Mouse (Mus musculus) heart, postnatal 25 days (tissue): ENCODE measurements around the gene Trappc10. TPM values are rescaled to one million over a fixed set of nuclear protein-coding genes. Genes with fewer than 3 reads are reported as not detected.
A peak's percentile ranks its signal among the peaks of the same experiment; 100 is the strongest.

Experiments used
- DNase-seq: peaks from one replicate; pipeline ENCODE4 v3.0.0; 2022; ENCODE audit warnings: low spot score
- intact Hi-C: fragments of 180-260 bp; cut with DNase I; formaldehyde crosslinking; loops from one replicate; pipeline ENCODE4 v1.15.1; 2025
- total RNA-seq, 2 experiments: library from RNA; stranded (reverse); gene quantifications; 2 replicates each; pipeline ENCODE4 v1.2.3; 2021

Gene Trappc10
- total RNA-seq, 2 experiments from 2014 or later = 40.2 to 44.4 TPM

GRCm38 (mm10) chr10:78260322-78260721 lies 15.9 kb upstream of the Trappc10 start:
- no peak for DNase-seq
- intact Hi-C loops = no loop called here

GRCm38 (mm10) chr10:78259702-78260101 lies 15.3 kb upstream of the Trappc10 start:
- intact Hi-C loops = no loop called here
- DNase-seq = no peak

GRCm38 (mm10) chr10:78259230-78259629 lies 14.8 kb upstream of the Trappc10 start:
- no peak for DNase-seq
- intact Hi-C loops = no loop called here

- intact Hi-C loops = no loop called here
Measured at GRCm38 (mm10) chr10:78258142-78258675, 13.8 kb upstream of the Trappc10 start.

GRCm38 (mm10) chr10:78255646-78256059 lies 11.2 kb upstream of the Trappc10 start:
- intact Hi-C loops = no loop called here
- DNase-seq = peak; percentile 27

More at GRCm38 (mm10) chr10:78258142-78258675, 13.8 kb upstream of the Trappc10 start:
- DNase-seq = no peak

GRCm38 (mm10) chr10:78247206-78247605 lies 2.8 kb upstream of the Trappc10 start:
- intact Hi-C loops = no loop called here
- DNase-seq = no peak

GRCm38 (mm10) chr10:78246725-78247124 lies 2.3 kb upstream of the Trappc10 start:
- DNase-seq = no peak
- intact Hi-C loops = no loop called here

- DNase-seq = no peak
- intact Hi-C loops = no loop called here
Measured at GRCm38 (mm10) chr10:78245225-78245547, 745 bp upstream of the Trappc10 start.

GRCm38 (mm10) chr10:78244058-78244437 lies 393 bp downstream of the Trappc10 start:
- no peak for DNase-seq
- intact Hi-C loops = loop anchor here (5.0 kb wide), 1 partner anchor 57 kb away; the partner anchor contains the start of gene Pwp2

GRCm38 (mm10) chr10:78238926-78239325 lies 5.5 kb downstream of the Trappc10 start:
- intact Hi-C loops = no loop called here
- DNase-seq = no peak

GRCm38 (mm10) chr10:78238297-78238696 lies 6.1 kb downstream of the Trappc10 start:
- intact Hi-C loops = no loop called here

GRCm38 (mm10) chr10:78237809-78238208 lies 6.6 kb downstream of the Trappc10 start:
- intact Hi-C loops = no loop called here

More at GRCm38 (mm10) chr10:78238297-78238696, 6.1 kb downstream of the Trappc10 start:
- DNase-seq = no peak

GRCm38 (mm10) chr10:78236885-78237629 lies 7.4 kb downstream of the Trappc10 start:
- no peak for DNase-seq
- intact Hi-C loops = no loop called here

More at GRCm38 (mm10) chr10:78237809-78238208, 6.6 kb downstream of the Trappc10 start:
- no peak for DNase-seq

- DNase-seq = no peak
- intact Hi-C loops = no loop called here
Measured at GRCm38 (mm10) chr10:78233756-78234155, 10.7 kb downstream of the Trappc10 start.

GRCm38 (mm10) chr10:78233161-78233560 lies 11.3 kb downstream of the Trappc10 start:
- intact Hi-C loops = no loop called here
- DNase-seq = no peak

- intact Hi-C loops = no loop called here
- no peak for DNase-seq
Measured at GRCm38 (mm10) chr10:78232301-78232980, 12.0 kb downstream of the Trappc10 start.

GRCm38 (mm10) chr10:78228560-78228928 lies 15.9 kb downstream of the Trappc10 start:
- intact Hi-C loops = no loop called here
- no peak for DNase-seq

GRCm38 (mm10) chr10:78227875-78228559 lies 16.4 kb downstream of the Trappc10 start:
- no peak for DNase-seq
- intact Hi-C loops = no loop called here

- intact Hi-C loops = no loop called here
- no peak for DNase-seq
Measured at GRCm38 (mm10) chr10:78224136-78224535, 20.3 kb downstream of the Trappc10 start.

- DNase-seq = no peak
- intact Hi-C loops = no loop called here
Measured at GRCm38 (mm10) chr10:78222908-78223307, 21.5 kb downstream of the Trappc10 start.

GRCm38 (mm10) chr10:78221315-78221714 lies 23.1 kb downstream of the Trappc10 start:
- no peak for DNase-seq
- intact Hi-C loops = no loop called here
